Mouse (Mus musculus) olfactory bulb, adult 2 months (tissue): ENCODE results near the gene Kpna6. TPM values are rescaled to one million over a fixed set of nuclear protein-coding genes. Genes with fewer than 3 reads are reported as not detected.

Experiments used
- H3K27ac ChIP-seq: fragments of 200-500 bp; 2 replicates; pipeline ENCODE4 v1.5.1; 2012; ENCODE audit warnings: low read depth, low read length; ENCODE audit not compliant: insufficient read depth
- H3K4me1 ChIP-seq: fragments of 200-500 bp; 2 replicates; pipeline ENCODE4 v1.6.1; 2012; ENCODE audit warnings: low read length; ENCODE audit not compliant: control insufficient read depth, insufficient read depth
- H3K4me3 ChIP-seq: fragments of 200-500 bp; 2 replicates; pipeline ENCODE4 v1.5.1; 2012; ENCODE audit warnings: mild to moderate bottlenecking, low read depth, low read length, moderate library complexity; ENCODE audit not compliant: insufficient read depth
- CTCF ChIP-seq: fragments of 200-500 bp; IDR thresholded peaks from 2 replicates; pipeline ENCODE4 v1.5.1; 2012; ENCODE audit warnings: low read depth, mild to moderate bottlenecking, low read length, moderate library complexity; ENCODE audit not compliant: insufficient read depth
- POLR2A ChIP-seq: fragments of 200-500 bp; IDR thresholded peaks from 2 replicates; pipeline ENCODE4 v1.6.1; 2012; ENCODE audit warnings: mild to moderate bottlenecking, low read depth, low read length, moderate library complexity; ENCODE audit not compliant: insufficient read depth
- WGBS: fragments of 180-500 bp; shearing (Covaris S2); methylation state at CpG from one replicate; pipeline ENCODE4 v1.1.7; 2018; 5-methylcytosine and 5-hydroxymethylcytosine counted together
- polyA plus RNA-seq: library from polyadenylated mRNA; stranded (reverse); fragments of >200 nt; gene quantifications from 2 replicates; pipeline ENCODE4 v1.2.4, GENCODE M21; 2012; ENCODE audit warnings: low replicate concordance; ENCODE audit not compliant: missing spikeins, insufficient read depth, insufficient read length

Gene Kpna6
- polyA plus RNA-seq, 1 experiment, result not detected

GRCm38 (mm10) chr4:129621283-129621841 lies 51.2 kb downstream of the Kpna6 start:
- H3K4me3 ChIP-seq, result no peak overlapping the region
- H3K4me1 ChIP-seq, result peaks cover 37% of the 10 kb centered on the region
- no peak overlapping the region for H3K27ac ChIP-seq
- WGBS, result 64% methylated on average over 8 of the region's 8 CpGs
- TF ChIP-seq POLR2A, result no peak
- no peak for TF ChIP-seq CTCF

GRCm38 (mm10) chr4:129620419-129621282 lies 51.9 kb downstream of the Kpna6 start:
- Histone ChIP-seq H3K4me1 (peaks cover 34% of the 10 kb centered on the region), H3K4me3 (no peak overlapping the region), H3K27ac (no peak overlapping the region)
- TF ChIP-seq POLR2A (no peak), CTCF (no peak)
- WGBS, result 87% methylated on average over 11 of the region's 11 CpGs

GRCm38 (mm10) chr4:129618786-129619691 lies 53.5 kb downstream of the Kpna6 start, which contains the start of gene Iqcc:
Gene Iqcc (minus strand): TSS chr4:129619099.
- TF ChIP-seq POLR2A (peak; percentile 97), CTCF (no peak)
- H3K4me1 ChIP-seq, result peaks cover 24% of the 10 kb centered on the region
- H3K27ac ChIP-seq, result peak within 1 kb of the TSS; percentile 91
- WGBS, result 3% methylated on average over 44 of the region's 44 CpGs
- H3K4me3 ChIP-seq, result peak within 1 kb of the TSS; percentile 60

GRCm38 (mm10) chr4:129618031-129618430 lies 54.5 kb downstream of the Kpna6 start:
- no peak overlapping the region for H3K27ac ChIP-seq
- peaks cover 24% of the 10 kb centered on the region for H3K4me1 ChIP-seq
- peak overlapping the region; percentile 60 for H3K4me3 ChIP-seq
- WGBS, result 96% methylated on average over 5 of the region's 5 CpGs
- no peak for TF ChIP-seq POLR2A
- TF ChIP-seq CTCF, result no peak

- no peak overlapping the region for H3K4me3 ChIP-seq
- H3K27ac ChIP-seq, result no peak overlapping the region
- peaks cover 16% of the 10 kb centered on the region for H3K4me1 ChIP-seq
- WGBS, result 93% methylated on average over 7 of the region's 7 CpGs
- TF ChIP-seq POLR2A (no peak), CTCF (no peak)
These were observed 55.4 kb downstream of the Kpna6 start for GRCm38 (mm10) chr4:129617121-129617641.

- H3K27ac ChIP-seq, result no peak overlapping the region
- H3K4me3 ChIP-seq, result no peak overlapping the region
- WGBS, result 95% methylated on average over 3 of the region's 3 CpGs
- H3K4me1 ChIP-seq, result peaks cover 16% of the 10 kb centered on the region
- TF ChIP-seq CTCF (no peak), POLR2A (no peak)
These were observed 55.9 kb downstream of the Kpna6 start for GRCm38 (mm10) chr4:129616631-129617030.

GRCm38 (mm10) chr4:129615801-129616290 lies 56.7 kb downstream of the Kpna6 start:
- Histone ChIP-seq H3K4me3 (no peak overlapping the region), H3K27ac (no peak overlapping the region), H3K4me1 (peaks cover 9% of the 10 kb centered on the region)
- no peak for TF ChIP-seq CTCF
- no peak for TF ChIP-seq POLR2A
- 81% methylated on average over 9 of the region's 9 CpGs for WGBS

GRCm38 (mm10) chr4:129614093-129614492 lies 58.5 kb downstream of the Kpna6 start, which contains the start of gene Dcdc2b:
Gene Dcdc2b (minus strand): TSS chr4:129614257.
- 57% methylated on average over 6 of the region's 6 CpGs for WGBS

More at GRCm38 (mm10) chr4:129614093-129614492, 58.5 kb downstream of the Kpna6 start, which contains the start of gene Dcdc2b:
- H3K4me1 ChIP-seq, result peaks cover 9% of the 10 kb centered on the region
- TF ChIP-seq CTCF, result no peak
- no peak for TF ChIP-seq POLR2A
- no peak within 1 kb of the TSS for H3K4me3 ChIP-seq
- no peak within 1 kb of the TSS for H3K27ac ChIP-seq
